Mouse (Mus musculus) granulocyte monocyte progenitor cell, adult 5-6 weeks (primary cell): ENCODE data around the gene Ifi44. TPM values are rescaled to one million over a fixed set of nuclear protein-coding genes. Genes with fewer than 3 reads are reported as not detected.

Experiments used
- ATAC-seq: replicated peaks from 2 replicates; pipeline ENCODE4 v1.8.0; 2016; ENCODE audit warnings: mild to moderate bottlenecking, moderate TSS enrichment, inconsistent platforms; ENCODE audit not compliant: poor library complexity, severe bottlenecking
- total RNA-seq, 2 experiments: library from RNA; stranded (forward) in 1 of 2; stranded (reverse) in 1 of 2; fragments of 200-712, 200-1000 nt in 1 of 2; fragments of >200 nt in 1 of 2; fragmentation: Nextera tagmentation in 1 of 2; gene quantifications; 2 replicates each; pipeline ENCODE4 v1.2.3; 2014 to 2017

Gene Ifi44
- total RNA-seq (2014; fragmentation: Nextera tagmentation), result not detected in 2 replicates
- 0.04 and 0.10 TPM in 2 replicates for total RNA-seq (2017)

GRCm38 (mm10) chr3:151749737-151750136, at the start of gene Ifi44:
Gene Ifi44, minus strand, starts transcription at chr3:151749960.
- ATAC-seq, result peak; percentile 26

- ATAC-seq, result no peak
Measured at GRCm38 (mm10) chr3:151788622-151789021, 38.9 kb upstream of the Ifi44 start.

- no peak for ATAC-seq
Measured at GRCm38 (mm10) chr3:151775089-151775488, 25.3 kb upstream of the Ifi44 start.

GRCm38 (mm10) chr3:151771074-151771473, 21.3 kb upstream of the Ifi44 start:
- ATAC-seq, result peak; percentile 100

GRCm38 (mm10) chr3:151748514-151748913, 1.2 kb downstream of the Ifi44 start:
- ATAC-seq, result no peak

GRCm38 (mm10) chr3:151746058-151746457, 3.7 kb downstream of the Ifi44 start:
- peak; percentile 76 for ATAC-seq

GRCm38 (mm10) chr3:151742223-151742622, 7.5 kb downstream of the Ifi44 start:
- ATAC-seq, result peak; percentile 52; the same call in 1 of the 2 replicates

- peak; percentile 84 for ATAC-seq
Measured at GRCm38 (mm10) chr3:151716246-151716645, 33.5 kb downstream of the Ifi44 start.

GRCm38 (mm10) chr3:151707335-151707734, 42.4 kb downstream of the Ifi44 start:
- ATAC-seq, result no peak

Other genes starting within 250 kb of the Ifi44 start
- gene Ifi44l, start 12.9 kb upstream of the Ifi44 start, total RNA-seq (2014; fragmentation: Nextera tagmentation), result not detected in 2 replicates
- not detected in 2 replicates for gene Ifi44l, start 12.9 kb upstream of the Ifi44 start, total RNA-seq (2017)
- 0.04 TPM in 1 of 2 replicates, not detected in the other for gene Ptgfr, start 87.7 kb upstream of the Ifi44 start, total RNA-seq (2014; fragmentation: Nextera tagmentation)
- not detected in 2 replicates for gene Ptgfr, start 87.7 kb upstream of the Ifi44 start, total RNA-seq (2017)